Mouse (Mus musculus) olfactory bulb, adult 2 months (tissue): ENCODE results near the gene Bach2. TPM values are rescaled to one million over a fixed set of nuclear protein-coding genes. Genes with fewer than 3 reads are reported as not detected.

ENCODE experiments used
- H3K27ac ChIP-seq: fragments of 200-500 bp; 2 replicates; pipeline ENCODE4 v1.5.1; 2012; ENCODE audit warnings: low read depth, low read length; ENCODE audit not compliant: insufficient read depth
- H3K4me1 ChIP-seq: fragments of 200-500 bp; 2 replicates; pipeline ENCODE4 v1.6.1; 2012; ENCODE audit warnings: low read length; ENCODE audit not compliant: control insufficient read depth, insufficient read depth
- H3K4me3 ChIP-seq: fragments of 200-500 bp; 2 replicates; pipeline ENCODE4 v1.5.1; 2012; ENCODE audit warnings: mild to moderate bottlenecking, low read depth, low read length, moderate library complexity; ENCODE audit not compliant: insufficient read depth
- CTCF ChIP-seq: fragments of 200-500 bp; IDR thresholded peaks from 2 replicates; pipeline ENCODE4 v1.5.1; 2012; ENCODE audit warnings: low read depth, mild to moderate bottlenecking, low read length, moderate library complexity; ENCODE audit not compliant: insufficient read depth
- POLR2A ChIP-seq: fragments of 200-500 bp; IDR thresholded peaks from 2 replicates; pipeline ENCODE4 v1.6.1; 2012; ENCODE audit warnings: mild to moderate bottlenecking, low read depth, low read length, moderate library complexity; ENCODE audit not compliant: insufficient read depth
- WGBS: fragments of 180-500 bp; shearing (Covaris S2); methylation state at CpG from one replicate; pipeline ENCODE4 v1.1.7; 2018; 5-methylcytosine and 5-hydroxymethylcytosine counted together
- polyA plus RNA-seq: library from polyadenylated mRNA; stranded (reverse); fragments of >200 nt; gene quantifications from 2 replicates; pipeline ENCODE4 v1.2.4, GENCODE M21; 2012; ENCODE audit warnings: low replicate concordance; ENCODE audit not compliant: missing spikeins, insufficient read depth, insufficient read length

The Bach2 gene
- polyA plus RNA-seq, 1 experiment, result not detected

GRCm38 (mm10) chr4:32357996-32358600, 119.5 kb downstream of the Bach2 start:
- TF ChIP-seq POLR2A (no peak), CTCF (no peak)
- H3K27ac ChIP-seq, result peak overlapping the region; percentile 40; the same call in 1 of the 2 replicates
- 58% methylated on average over 12 of the region's 12 CpGs for WGBS
- H3K4me3 ChIP-seq, result no peak overlapping the region
- peaks cover 7% of the 10 kb centered on the region; the same call in 1 of the 2 replicates for H3K4me1 ChIP-seq

DNA sequence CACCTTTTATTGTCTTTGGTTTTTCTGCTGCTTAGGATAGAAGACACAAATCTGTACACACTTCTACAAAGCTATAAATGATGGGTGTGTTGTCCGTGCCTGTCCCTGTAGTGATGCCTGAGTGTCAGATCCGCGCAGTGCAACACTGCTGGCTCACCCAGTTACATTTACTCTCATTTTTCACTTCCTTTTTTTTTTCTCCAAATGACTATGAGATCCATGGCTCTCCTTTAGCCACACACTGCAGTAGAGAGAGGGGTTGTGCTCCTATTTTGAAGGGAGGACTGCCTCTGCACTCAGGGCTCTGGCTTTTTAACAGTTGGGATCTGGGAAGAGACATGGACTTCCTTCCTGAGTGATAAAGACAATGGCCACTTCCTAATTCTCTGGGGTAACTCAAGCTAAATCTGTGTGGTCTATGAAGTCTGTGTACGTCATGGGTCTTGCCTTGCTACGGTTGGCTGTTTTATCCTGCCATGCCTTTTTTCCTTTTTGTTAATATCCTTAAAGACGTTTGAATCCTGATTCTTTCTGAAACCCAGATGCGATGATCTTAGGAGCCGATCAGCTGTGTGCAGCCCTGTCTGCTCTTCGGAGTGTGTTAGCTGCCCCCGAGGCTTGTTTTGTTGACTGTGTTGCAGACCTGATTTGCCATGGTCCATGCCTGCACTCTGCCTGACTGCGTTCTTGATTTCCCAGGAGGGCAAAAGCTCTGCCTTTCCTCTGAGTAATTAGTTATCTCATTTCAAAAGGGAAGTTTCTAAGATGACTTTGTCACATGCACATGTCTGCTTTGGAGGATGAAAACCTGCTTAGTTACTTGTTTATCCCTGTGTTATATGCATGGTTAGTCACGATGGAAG, 120.2 kb downstream of the Bach2 start:
- TF ChIP-seq CTCF (no peak), POLR2A (no peak)
- WGBS, result 56% methylated on average over 12 of the region's 12 CpGs
- no peak overlapping the region for H3K27ac ChIP-seq

GRCm38 (mm10) chr4:32359634-32360033, 121.0 kb downstream of the Bach2 start:
- TF ChIP-seq POLR2A, result no peak
- no peak for TF ChIP-seq CTCF
- 72% methylated on average over 3 of the region's 3 CpGs for WGBS
- Histone ChIP-seq H3K4me1 (peaks cover 12% of the 10 kb centered on the region), H3K27ac (no peak overlapping the region), H3K4me3 (no peak overlapping the region)

More for the DNA sequence above, 120.2 kb downstream of the Bach2 start:
- no peak overlapping the region for H3K4me3 ChIP-seq
- peaks cover 11% of the 10 kb centered on the region for H3K4me1 ChIP-seq

DNA sequence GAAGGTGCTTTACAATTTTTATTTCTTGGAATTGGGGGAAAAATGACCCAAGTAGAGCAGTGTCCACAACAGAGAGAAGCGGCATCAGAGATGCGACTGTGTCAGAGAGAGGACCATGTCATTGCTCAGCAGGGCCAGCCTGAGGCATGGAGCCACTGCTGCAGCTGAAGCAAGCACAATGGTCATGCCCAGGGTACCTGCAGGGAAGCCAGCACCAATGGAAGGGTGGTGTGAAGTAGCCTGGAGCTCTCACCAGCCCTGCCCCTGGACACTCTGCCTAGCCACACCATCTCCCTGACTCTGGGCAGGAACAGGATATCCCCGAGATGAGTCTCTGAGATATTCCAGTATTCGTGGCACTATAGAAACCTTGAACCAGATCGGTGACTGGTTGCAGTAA, 121.9 kb downstream of the Bach2 start:
- 98% methylated on average over 5 of the region's 5 CpGs for WGBS
- peaks cover 14% of the 10 kb centered on the region for H3K4me1 ChIP-seq
- TF ChIP-seq CTCF (no peak), POLR2A (no peak)
- no peak overlapping the region for H3K27ac ChIP-seq
- H3K4me3 ChIP-seq, result no peak overlapping the region

DNA sequence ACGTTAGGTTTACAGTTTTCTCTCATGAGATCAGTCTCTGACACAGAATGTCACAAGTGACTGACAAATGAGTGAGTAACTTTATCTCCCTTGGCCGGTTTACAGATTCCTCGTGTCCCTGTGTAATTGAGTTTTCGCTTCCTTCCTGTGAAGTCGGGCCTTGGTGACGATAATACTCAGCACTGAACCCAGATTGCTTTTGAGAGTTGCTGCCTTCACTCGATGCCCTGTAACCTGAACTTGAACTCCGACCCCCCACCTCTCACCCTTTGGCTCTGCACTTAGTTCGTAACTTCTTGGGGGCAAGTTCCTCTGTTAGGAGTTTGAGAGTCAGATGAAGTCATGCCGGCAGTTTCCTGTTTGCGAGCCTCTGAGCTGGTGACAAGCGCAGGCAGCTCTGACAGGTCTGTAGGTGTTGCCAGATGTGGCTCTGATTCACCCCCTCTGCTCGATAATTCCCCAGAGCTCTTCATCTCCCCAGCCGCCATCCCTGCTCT, 124.9 kb downstream of the Bach2 start:
- TF ChIP-seq POLR2A, result no peak
- TF ChIP-seq CTCF, result no peak
- H3K27ac ChIP-seq, result no peak overlapping the region
- 71% methylated on average over 14 of the region's 14 CpGs for WGBS
- peaks cover 11% of the 10 kb centered on the region for H3K4me1 ChIP-seq
- H3K4me3 ChIP-seq, result no peak overlapping the region

DNA sequence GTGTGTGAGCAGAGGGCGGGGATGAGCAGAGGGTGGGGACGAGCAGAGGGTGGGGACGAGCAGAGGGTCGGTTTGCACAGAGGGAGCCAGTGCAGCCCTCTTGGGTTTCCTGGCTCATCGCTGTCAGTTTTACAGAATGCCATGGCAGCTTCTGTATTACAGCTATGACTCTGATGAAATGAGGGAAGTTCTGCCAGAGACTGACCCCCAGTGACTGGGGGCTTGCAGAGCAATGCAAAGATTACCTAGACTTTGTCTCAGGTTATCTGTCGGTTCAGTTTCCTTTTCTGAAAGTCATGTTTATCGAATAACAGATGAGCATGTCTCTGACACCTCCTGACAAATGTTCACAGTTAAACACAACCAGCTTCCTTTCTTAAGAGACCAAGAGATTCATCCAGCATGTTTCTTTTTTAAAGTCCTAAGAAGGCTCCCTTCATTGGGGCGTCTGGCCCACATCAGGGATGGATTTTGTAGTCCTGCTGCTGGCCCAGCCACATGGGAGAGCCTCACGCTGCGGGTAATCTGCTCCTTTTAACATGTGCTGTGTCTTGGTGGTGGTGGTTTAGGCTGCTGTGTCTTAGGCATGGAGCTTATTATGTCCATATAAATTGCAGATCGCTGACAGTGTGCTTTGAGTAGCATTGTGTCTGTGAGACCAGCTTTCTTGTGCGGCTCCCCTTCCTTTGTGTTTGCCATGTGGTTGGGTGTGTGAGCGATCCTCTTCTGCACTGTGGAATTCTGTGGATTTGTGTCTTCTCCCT, 126.7 kb downstream of the Bach2 start:
- Histone ChIP-seq H3K27ac (0 out of 2 replicates have a peak overlapping the region, but pooled peaks have one; percentile 17), H3K4me1 (peaks cover 9% of the 10 kb centered on the region), H3K4me3 (no peak overlapping the region)
- TF ChIP-seq POLR2A (no peak), CTCF (no peak)
- 61% methylated on average over 13 of the region's 13 CpGs for WGBS

DNA sequence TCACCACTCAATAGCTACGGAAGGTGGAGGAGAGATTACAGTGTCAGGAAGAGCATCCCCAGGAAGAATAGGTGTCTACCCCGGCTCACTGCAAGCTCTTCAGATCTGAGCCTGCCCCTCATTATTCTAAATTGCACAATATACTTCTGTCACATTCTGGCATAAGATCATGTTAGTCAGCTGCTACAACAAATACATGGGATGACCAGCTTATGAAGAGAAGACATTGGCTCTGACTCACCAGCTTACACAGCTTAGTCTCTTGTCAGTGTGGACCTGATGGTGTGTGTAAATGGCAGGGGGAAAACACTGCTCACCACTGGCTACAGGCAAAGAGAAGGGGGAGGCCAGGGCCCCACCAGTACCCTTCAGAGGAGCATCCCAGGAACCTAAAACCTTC, 127.6 kb downstream of the Bach2 start:
- TF ChIP-seq POLR2A (no peak), CTCF (no peak)
- peaks cover 15% of the 10 kb centered on the region for H3K4me1 ChIP-seq
- no peak overlapping the region for H3K4me3 ChIP-seq
- WGBS, result 88% methylated on average over 2 of the region's 2 CpGs
- no peak overlapping the region for H3K27ac ChIP-seq

DNA sequence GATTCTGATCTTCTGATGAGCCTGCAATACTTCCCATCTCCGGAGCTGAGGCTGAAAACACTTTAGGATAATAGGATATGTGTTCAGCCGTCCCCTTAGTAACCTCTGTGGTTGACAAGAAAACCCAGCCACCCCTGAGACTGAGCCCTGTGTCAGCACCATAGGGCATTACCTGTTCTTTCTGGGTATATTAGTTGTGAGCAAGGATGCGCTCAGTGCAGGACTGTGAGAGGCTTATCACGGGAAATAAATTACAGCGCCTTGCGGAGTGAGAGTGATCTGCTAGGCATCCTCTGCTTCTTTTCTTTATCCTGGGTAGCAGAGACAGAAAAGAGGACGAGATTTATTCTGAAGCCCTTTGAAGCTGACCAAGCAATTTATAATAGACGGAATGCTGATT, 129.7 kb downstream of the Bach2 start:
- no peak overlapping the region for H3K4me3 ChIP-seq
- H3K27ac ChIP-seq, result no peak overlapping the region
- 81% methylated on average over 8 of the region's 8 CpGs for WGBS
- peaks cover 26% of the 10 kb centered on the region for H3K4me1 ChIP-seq
- TF ChIP-seq CTCF (no peak), POLR2A (no peak)
